Mouse (Mus musculus): ENCODE results near the gene Myrip. TPM values are rescaled to one million over a fixed set of nuclear protein-coding genes. Genes with fewer than 3 reads are reported as not detected.

The Myrip gene
- polyA plus RNA-seq, 1 experiment: 0.41 TPM

GRCm38 (mm10) chr9:120501191-120501902 lies 200.0 kb downstream of the Myrip start:
- H3K4me1 ChIP-seq (ENCODE audit: control insufficient read depth, insufficient read depth, low read length): no peaks in the 10 kb centered on the region; the same call in 1 of the 2 replicates
- TF ChIP-seq POLR2A (IDR thresholded peaks at IDR 0.05; ENCODE audit: control insufficient read depth, low read depth, low read length) (no peak), CTCF (IDR thresholded peaks at IDR 0.05; ENCODE audit: control insufficient read depth, insufficient read depth, insufficient replicate concordance, low read depth, low read length) (no peak; the same call in 1 of the 2 replicates)
- H3K27me3 ChIP-seq (ENCODE audit: control insufficient read depth, insufficient read depth, low read length): no peaks in the 10 kb centered on the region
- H3K27ac ChIP-seq (ENCODE audit: control insufficient read depth, insufficient read depth, low read depth, low read length): no peak overlapping the region
- no peak overlapping the region for H3K4me3 ChIP-seq (ENCODE audit: control insufficient read depth, low read depth, low read length)
- H3K36me3 ChIP-seq (ENCODE audit: control insufficient read depth, insufficient read depth, low read length): no peaks in the 10 kb centered on the region

- Histone ChIP-seq H3K27me3 (ENCODE audit: control insufficient read depth, insufficient read depth, low read length) (no peaks in the 10 kb centered on the region), H3K36me3 (ENCODE audit: control insufficient read depth, insufficient read depth, low read length) (no peaks in the 10 kb centered on the region), H3K4me3 (ENCODE audit: control insufficient read depth, low read depth, low read length) (no peak overlapping the region), H3K27ac (ENCODE audit: control insufficient read depth, insufficient read depth, low read depth, low read length) (no peak overlapping the region), H3K4me1 (ENCODE audit: control insufficient read depth, insufficient read depth, low read length) (no peaks in the 10 kb centered on the region; the same call in 1 of the 2 replicates)
- TF ChIP-seq CTCF (IDR thresholded peaks at IDR 0.05; ENCODE audit: control insufficient read depth, insufficient read depth, insufficient replicate concordance, low read depth, low read length) (peak; percentile 42; the same call in 1 of the 2 replicates), POLR2A (IDR thresholded peaks at IDR 0.05; ENCODE audit: control insufficient read depth, low read depth, low read length) (no peak)
These were observed 200.7 kb downstream of the Myrip start for GRCm38 (mm10) chr9:120502013-120502412.

- Histone ChIP-seq H3K27me3 (ENCODE audit: control insufficient read depth, insufficient read depth, low read length) (no peaks in the 10 kb centered on the region), H3K4me1 (ENCODE audit: control insufficient read depth, insufficient read depth, low read length) (no peaks in the 10 kb centered on the region; the same call in 1 of the 2 replicates)
- TF ChIP-seq CTCF (IDR thresholded peaks at IDR 0.05; ENCODE audit: control insufficient read depth, insufficient read depth, insufficient replicate concordance, low read depth, low read length) (no peak), POLR2A (IDR thresholded peaks at IDR 0.05; ENCODE audit: control insufficient read depth, low read depth, low read length) (no peak)
These were observed 203.1 kb downstream of the Myrip start for GRCm38 (mm10) chr9:120504423-120504822.

DNA sequence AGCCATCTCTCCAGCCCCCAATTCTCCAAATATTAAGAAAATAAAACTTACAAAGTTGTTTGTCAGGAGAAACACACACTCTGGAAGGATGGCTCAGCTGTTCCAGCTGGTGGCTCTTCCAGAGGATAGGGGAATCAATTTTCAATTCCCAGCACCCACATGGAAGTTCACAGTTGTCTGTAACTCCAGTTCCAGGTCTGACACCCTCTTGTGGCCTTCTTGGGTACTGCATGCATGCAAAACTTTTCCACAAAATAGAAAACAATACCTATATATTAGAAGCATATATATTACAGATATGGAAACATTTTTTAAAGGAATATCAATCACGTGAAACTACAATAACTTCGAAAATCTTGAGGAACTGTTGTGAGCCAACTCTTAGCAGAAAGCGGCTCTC lies 210.5 kb downstream of the Myrip start:
- TF ChIP-seq POLR2A (IDR thresholded peaks at IDR 0.05; ENCODE audit: control insufficient read depth, low read depth, low read length): no peak
- TF ChIP-seq CTCF (IDR thresholded peaks at IDR 0.05; ENCODE audit: control insufficient read depth, insufficient read depth, insufficient replicate concordance, low read depth, low read length): no peak
- no peak overlapping the region for H3K4me3 ChIP-seq (ENCODE audit: control insufficient read depth, low read depth, low read length)
- H3K36me3 ChIP-seq (ENCODE audit: control insufficient read depth, insufficient read depth, low read length): no peaks in the 10 kb centered on the region
- H3K4me1 ChIP-seq (ENCODE audit: control insufficient read depth, insufficient read depth, low read length): no peaks in the 10 kb centered on the region
- H3K27ac ChIP-seq (ENCODE audit: control insufficient read depth, insufficient read depth, low read depth, low read length): no peak overlapping the region
- no peaks in the 10 kb centered on the region for H3K27me3 ChIP-seq (ENCODE audit: control insufficient read depth, insufficient read depth, low read length)

More at GRCm38 (mm10) chr9:120504423-120504822, 203.1 kb downstream of the Myrip start:
- Histone ChIP-seq H3K27ac (ENCODE audit: control insufficient read depth, insufficient read depth, low read depth, low read length) (no peak overlapping the region), H3K4me3 (ENCODE audit: control insufficient read depth, low read depth, low read length) (no peak overlapping the region), H3K36me3 (ENCODE audit: control insufficient read depth, insufficient read depth, low read length) (no peaks in the 10 kb centered on the region)

GRCm38 (mm10) chr9:120516720-120517119 lies 215.4 kb downstream of the Myrip start:
- TF ChIP-seq POLR2A (IDR thresholded peaks at IDR 0.05; ENCODE audit: control insufficient read depth, low read depth, low read length) (no peak), CTCF (IDR thresholded peaks at IDR 0.05; ENCODE audit: control insufficient read depth, insufficient read depth, insufficient replicate concordance, low read depth, low read length) (no peak)
- H3K36me3 ChIP-seq (ENCODE audit: control insufficient read depth, insufficient read depth, low read length): no peaks in the 10 kb centered on the region

GRCm38 (mm10) chr9:120518946-120519345 lies 217.6 kb downstream of the Myrip start:
- no peaks in the 10 kb centered on the region for H3K27me3 ChIP-seq (ENCODE audit: control insufficient read depth, insufficient read depth, low read length)
- no peak overlapping the region for H3K27ac ChIP-seq (ENCODE audit: control insufficient read depth, insufficient read depth, low read depth, low read length)
- peaks cover 6% of the 10 kb centered on the region for H3K4me1 ChIP-seq (ENCODE audit: control insufficient read depth, insufficient read depth, low read length)
- no peaks in the 10 kb centered on the region for H3K36me3 ChIP-seq (ENCODE audit: control insufficient read depth, insufficient read depth, low read length)
- no peak overlapping the region for H3K4me3 ChIP-seq (ENCODE audit: control insufficient read depth, low read depth, low read length)
- no peak for TF ChIP-seq CTCF (IDR thresholded peaks at IDR 0.05; ENCODE audit: control insufficient read depth, insufficient read depth, insufficient replicate concordance, low read depth, low read length)
- TF ChIP-seq POLR2A (IDR thresholded peaks at IDR 0.05; ENCODE audit: control insufficient read depth, low read depth, low read length): no peak

More at GRCm38 (mm10) chr9:120516720-120517119, 215.4 kb downstream of the Myrip start:
- H3K4me3 ChIP-seq (ENCODE audit: control insufficient read depth, low read depth, low read length): no peak overlapping the region
- H3K27me3 ChIP-seq (ENCODE audit: control insufficient read depth, insufficient read depth, low read length): no peaks in the 10 kb centered on the region
- peaks cover 6% of the 10 kb centered on the region for H3K4me1 ChIP-seq (ENCODE audit: control insufficient read depth, insufficient read depth, low read length)
- H3K27ac ChIP-seq (ENCODE audit: control insufficient read depth, insufficient read depth, low read depth, low read length): no peak overlapping the region

DNA sequence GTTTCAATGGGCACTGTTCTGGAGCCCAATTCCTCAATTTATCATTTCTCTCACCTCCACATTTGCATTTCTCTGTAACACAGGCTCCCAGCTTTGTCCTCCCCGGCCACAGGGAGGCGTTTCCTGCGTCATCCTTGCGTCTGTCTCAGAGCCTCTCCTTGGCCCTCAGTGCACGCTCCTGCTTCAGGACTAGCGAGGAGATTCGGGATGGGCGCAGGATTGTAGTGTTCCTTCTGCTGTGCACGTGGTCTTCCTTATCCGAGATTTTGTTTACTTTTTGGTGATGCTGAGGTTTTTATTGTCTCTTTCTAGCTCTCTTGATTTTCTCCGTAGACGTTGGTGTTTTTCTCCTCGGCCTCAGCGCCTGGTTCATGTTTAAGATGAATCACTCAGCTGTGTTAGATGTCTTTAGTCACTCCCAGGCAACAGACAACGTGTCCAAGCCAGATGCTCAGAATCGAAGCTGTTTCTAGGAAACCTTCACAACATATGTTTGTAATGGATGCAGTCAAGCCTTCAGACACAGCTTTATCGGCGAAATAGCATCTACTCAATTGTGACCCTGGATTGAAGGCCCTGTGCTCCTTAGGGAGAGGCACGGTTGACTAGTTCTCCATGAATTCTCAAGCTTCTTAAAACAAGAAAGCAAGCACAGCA lies 218.3 kb downstream of the Myrip start:
- Histone ChIP-seq H3K4me1 (ENCODE audit: control insufficient read depth, insufficient read depth, low read length) (peaks cover 6% of the 10 kb centered on the region), H3K4me3 (ENCODE audit: control insufficient read depth, low read depth, low read length) (peak overlapping the region; percentile 17; the same call in 1 of the 2 replicates), H3K27ac (ENCODE audit: control insufficient read depth, insufficient read depth, low read depth, low read length) (no peak overlapping the region), H3K36me3 (ENCODE audit: control insufficient read depth, insufficient read depth, low read length) (no peaks in the 10 kb centered on the region), H3K27me3 (ENCODE audit: control insufficient read depth, insufficient read depth, low read length) (no peaks in the 10 kb centered on the region)
- no peak for TF ChIP-seq CTCF (IDR thresholded peaks at IDR 0.05; ENCODE audit: control insufficient read depth, insufficient read depth, insufficient replicate concordance, low read depth, low read length)
